Mouse (Mus musculus) lung, postnatal 25 days (tissue): Measurements from ENCODE around the gene Gdnf.

ENCODE experiments used
- DNase-seq: peaks from one replicate; pipeline ENCODE4 v3.0.0; 2022; ENCODE audit warnings: low spot score

Gdnf gene

DNA sequence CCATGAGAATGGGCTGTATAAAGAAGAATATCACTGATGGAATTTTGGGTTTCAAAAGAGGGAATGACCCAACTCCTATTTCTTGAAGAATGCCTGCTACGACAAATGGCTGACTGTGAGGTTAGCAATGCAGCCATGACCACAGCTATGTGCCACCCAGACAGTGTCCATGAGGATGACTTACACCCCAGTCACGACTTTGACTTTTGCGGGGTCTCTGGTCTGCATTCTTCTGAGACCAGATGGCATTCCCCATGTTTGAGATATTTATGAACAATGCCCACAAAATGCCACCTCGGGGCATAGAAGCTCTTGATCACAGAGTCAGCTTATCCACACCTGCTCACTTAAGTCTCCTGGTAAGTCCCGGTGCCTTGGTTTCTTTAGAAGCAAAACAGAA, 52.2 kb downstream of the Gdnf start:
- DNase-seq, result no peak

DNA sequence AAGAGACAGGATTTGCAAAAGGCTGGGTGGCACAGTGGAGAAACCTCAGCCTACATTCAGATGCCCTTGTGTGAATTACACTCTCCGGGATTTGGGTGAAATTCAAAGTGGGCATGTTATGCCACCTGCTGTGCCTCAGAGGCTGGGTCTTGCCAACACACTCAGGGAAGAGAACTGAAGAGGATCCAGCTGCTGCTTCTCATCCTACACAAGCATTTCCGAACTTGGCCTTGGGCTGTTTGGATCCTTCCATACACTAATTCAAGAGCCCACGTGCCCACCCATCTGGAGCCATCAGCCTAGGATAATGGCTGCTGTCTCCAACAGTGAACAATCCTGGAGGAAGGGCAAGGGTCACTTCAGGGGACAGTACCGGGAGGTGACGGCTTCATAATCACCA, 52.7 kb downstream of the Gdnf start:
- no peak for DNase-seq

DNA sequence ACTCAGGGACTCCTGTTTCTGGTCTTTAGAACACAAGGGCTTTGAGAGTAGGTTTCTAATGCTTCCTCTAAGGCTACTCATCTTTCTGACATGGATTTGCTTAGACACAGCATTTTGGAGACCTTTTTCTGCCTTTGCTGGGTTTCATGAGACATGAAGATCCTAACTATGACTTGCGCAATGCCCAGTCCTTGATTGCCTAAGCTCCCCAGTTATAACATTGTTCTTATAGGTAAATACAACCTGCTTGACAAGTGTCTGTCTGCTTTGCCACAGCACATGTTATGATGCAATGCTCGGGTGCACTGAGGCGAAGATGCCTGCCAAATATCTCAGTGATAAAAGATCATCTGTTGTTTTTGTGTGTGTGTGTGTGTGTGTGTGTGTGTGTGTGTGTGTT, 54.7 kb downstream of the Gdnf start:
- DNase-seq, result no peak

GRCm38 (mm10) chr15:7872473-7872872, 61.8 kb downstream of the Gdnf start:
- no peak for DNase-seq

GRCm38 (mm10) chr15:7875879-7876278, 65.2 kb downstream of the Gdnf start:
- no peak for DNase-seq

DNA sequence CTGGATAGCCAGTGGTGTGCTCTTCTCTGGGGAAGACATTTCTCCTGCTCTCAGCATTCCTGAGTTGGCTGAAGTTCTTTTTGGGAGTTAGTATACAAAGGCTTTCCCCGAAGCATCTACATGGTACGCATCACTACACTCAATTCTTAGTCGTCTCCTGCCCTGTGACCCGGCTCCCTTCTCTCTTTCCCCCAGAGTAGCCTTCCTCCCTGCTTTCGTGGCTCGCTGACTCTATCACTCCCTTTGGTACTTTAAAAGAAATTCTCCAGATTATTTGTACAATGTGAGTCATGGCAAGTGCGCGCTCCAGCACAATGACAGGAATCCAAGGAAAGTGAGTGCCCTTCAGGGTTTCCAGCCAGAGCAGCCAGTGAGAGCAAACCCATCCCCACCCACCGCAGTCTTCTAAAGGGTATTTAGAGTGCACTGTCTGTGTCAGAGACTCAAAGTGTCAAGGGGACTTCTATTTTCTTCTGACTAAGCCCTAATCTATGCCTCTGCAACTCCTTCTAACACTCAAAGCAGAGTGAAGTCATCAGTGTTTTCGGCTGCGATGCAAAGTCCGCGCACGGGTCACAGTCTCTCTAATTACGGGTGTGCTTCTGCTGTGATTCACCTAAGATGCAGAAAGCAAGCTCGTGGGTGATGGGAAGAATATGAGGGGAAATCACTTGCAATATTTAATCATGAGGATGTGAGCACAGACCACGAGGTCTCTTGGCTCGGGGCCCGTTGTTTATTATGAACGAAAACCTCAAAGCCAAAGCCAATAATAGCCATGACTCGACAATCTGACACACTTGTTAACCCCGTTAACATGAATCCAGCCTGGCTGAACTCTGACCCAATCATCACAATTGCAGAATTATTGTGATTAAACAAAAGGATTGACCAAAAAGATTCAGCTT, 67.2 kb downstream of the Gdnf start:
- peak; percentile 20 for DNase-seq

DNA sequence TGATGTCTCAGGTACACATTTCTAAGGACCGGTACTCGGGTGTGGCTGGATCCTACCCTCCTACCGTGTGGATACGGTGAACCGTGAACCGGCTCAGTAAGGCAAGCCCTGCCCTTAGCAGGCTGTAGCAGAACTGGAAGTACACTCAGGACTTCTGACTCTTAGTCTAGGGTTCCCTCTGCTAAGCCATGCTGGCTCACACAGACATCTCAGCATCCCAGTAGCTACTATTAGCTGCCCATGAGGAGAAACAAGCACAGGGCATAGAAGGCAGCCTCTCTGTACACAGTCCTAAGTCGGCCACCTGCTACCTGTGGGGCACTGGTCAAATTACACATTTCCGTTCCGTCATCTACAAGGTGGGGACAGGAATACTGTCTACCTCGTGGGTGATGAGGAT, 68.2 kb downstream of the Gdnf start:
- no peak for DNase-seq

DNA sequence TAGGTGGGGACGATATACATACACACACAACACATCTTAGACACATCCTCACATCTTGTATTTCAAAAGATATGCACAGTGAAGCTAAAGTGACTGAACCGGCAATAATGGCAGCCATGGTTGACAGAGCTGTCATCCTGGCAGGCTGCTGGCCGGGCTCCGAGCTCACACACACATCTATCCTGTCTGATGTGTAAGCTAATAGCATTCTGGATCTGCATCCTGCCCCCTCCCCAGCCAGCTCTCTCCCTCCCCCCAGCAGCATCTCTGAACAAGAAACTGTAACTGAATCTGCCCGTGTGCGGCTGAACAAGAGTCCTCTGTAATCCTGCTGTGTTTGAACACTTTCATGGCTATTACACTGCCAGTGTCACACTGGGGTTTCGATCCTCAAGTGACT, 69.3 kb downstream of the Gdnf start:
- DNase-seq, result no peak

- no peak for DNase-seq
Measured at GRCm38 (mm10) chr15:7884181-7884580, 73.5 kb downstream of the Gdnf start.

GRCm38 (mm10) chr15:7885106-7885505, 74.5 kb downstream of the Gdnf start:
- DNase-seq, result no peak

- DNase-seq, result no peak
Measured at GRCm38 (mm10) chr15:7886591-7886990, 75.9 kb downstream of the Gdnf start.
